Mouse (Mus musculus) ES-CJ7 (cell line): ENCODE results near the gene Cd274.
"Not testable (repeated sequence)": the region's sequence is repeated elsewhere in the genome, so short reads cannot be mapped to it uniquely, and the experiment has no call there.

Experiments
- DNase-seq: peaks from one replicate; pipeline ENCODE4 v3.0.0; 2011; ENCODE audit warnings: low read depth, low spot score

The Cd274 gene

DNA sequence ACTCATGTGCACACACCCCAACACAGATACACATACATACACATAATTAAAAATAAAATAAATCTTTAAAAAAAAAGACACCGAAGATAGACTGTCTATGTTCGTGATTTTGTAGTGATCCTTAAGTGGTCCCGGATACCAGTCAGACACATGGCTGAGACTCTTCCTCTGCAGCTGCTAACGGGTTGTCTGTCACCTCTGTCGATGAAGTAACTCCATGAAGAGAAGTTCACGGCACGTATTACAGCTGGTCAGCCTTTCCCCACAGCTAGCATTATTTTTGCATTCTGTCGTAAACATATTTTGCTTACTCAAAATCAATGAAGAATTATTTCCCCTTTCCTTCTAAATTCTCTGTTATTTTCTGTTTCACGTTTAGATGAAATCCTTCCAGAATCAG lies 26.1 kb downstream of the Cd274 start:
- DNase-seq = no peak

- no peak for DNase-seq
These were observed 27.5 kb downstream of the Cd274 start for GRCm38 (mm10) chr19:29394721-29395120.

DNA sequence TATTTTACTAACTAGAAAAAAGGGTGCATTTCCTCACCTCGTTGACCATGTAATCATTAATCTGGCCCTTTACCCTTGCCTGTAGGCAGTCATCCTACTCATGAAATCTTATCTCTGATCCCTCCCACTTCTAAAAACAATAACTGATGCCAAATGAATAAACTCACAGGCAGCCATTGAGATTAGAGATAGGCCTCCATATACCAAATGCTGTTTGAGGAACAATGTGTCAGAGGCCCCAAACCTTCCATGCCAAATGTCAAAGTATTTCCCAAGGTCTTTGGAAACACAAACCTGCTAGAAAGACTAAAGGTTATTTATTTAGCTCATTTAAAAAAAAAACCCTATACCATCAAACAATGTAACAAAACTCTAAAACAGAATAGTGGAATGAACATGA lies 29.1 kb downstream of the Cd274 start:
- DNase-seq = no peak

- DNase-seq = no peak
These were observed 32.5 kb downstream of the Cd274 start for GRCm38 (mm10) chr19:29399786-29400185.

- DNase-seq = no peak
These were observed 33.2 kb downstream of the Cd274 start for GRCm38 (mm10) chr19:29400466-29400865.

DNA sequence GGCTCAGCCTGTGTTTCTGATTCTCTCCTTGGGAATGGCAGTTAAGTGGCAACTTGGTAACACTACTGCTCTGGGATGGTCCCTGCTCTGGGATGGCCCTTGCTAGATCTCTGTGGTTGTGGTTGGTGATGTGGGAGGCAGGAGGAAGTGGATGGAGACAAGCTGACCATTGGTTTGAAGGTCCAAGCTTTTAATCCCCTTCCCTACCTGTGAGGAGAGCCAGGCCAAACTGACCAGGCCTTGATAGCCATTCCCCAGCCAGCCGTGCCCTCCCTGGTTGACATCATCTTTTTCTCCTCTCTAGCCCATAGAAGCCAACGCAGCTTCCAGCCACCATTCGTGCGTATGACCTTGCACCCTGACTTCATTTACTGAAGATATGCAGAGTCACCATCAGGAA lies 35.4 kb downstream of the Cd274 start:
- no peak for DNase-seq

DNA sequence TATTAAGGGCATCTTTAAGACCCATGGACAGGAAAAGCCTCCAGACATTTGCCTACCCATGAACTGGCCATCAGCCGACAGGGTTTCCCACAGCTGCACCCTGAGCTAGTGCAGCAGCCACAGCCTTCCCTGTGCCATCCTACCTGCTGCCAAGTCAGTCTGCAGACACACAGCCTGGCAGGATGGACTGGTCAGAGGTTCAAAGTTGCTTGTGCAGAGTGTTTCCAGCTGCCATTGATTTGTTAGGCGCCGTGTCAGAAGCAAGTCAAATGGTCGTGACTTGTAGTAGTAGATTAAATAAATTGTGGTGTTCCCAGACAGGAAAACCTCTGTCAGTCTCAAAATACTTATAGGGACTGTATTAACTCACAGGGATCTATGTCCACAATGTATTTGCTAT lies 36.0 kb downstream of the Cd274 start:
- no peak for DNase-seq

DNA sequence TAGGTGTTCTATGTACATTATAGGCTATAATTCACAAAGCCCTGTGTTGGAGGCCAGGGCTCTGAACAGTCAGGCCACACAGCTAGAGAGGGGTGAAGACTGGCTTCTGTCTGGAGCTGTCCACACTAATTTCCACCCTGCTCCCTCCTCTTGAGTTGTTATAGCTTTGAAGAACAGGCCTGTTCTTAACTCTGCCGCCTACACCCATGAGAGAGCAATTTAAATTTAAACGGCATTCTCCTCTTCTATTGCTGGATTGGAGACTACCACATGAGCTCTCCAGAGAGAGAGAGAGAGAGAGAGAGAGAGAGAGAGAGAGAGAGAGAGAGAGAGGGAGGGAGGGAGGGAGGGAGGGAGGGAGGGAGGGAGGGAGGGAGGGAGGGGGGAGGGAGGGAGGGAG lies 38.1 kb downstream of the Cd274 start:
- no peak for DNase-seq

- no peak for DNase-seq
These were observed 39.1 kb downstream of the Cd274 start for GRCm38 (mm10) chr19:29406042-29407017.

DNA sequence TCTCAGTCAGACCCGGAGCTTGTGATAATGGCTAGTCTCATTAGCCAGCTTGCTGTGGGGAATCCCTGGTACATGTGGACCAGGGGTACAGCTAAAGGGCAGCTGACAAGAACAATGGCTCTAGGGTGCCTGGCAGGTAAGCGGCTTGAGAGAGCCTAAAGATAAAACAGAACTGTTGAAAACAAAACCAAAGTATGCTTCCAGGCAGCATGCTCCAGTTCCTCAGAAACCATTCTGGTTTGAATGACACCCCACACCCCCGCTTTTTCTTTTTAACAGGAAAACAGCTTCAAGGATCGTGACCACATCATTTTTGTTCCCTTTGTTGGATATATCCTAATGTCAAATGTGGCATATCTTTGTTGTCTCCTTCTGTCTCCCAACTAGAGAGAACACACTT lies 43.4 kb downstream of the Cd274 start, which contains the start of gene Pdcd1lg2:
TSS of gene Pdcd1lg2 (plus strand) at position 301 of the 400 bp plus-strand sequence.
- no peak for DNase-seq

- DNase-seq = no peak
These were observed 45.5 kb downstream of the Cd274 start for GRCm38 (mm10) chr19:29412476-29413420.

- no peak for DNase-seq
These were observed 47.3 kb downstream of the Cd274 start for GRCm38 (mm10) chr19:29414513-29414912.

- DNase-seq = not testable (repeated sequence)
These were observed 47.7 kb downstream of the Cd274 start for GRCm38 (mm10) chr19:29414917-29415316.

GRCm38 (mm10) chr19:29416393-29416902 lies 49.2 kb downstream of the Cd274 start:
- DNase-seq = no peak

DNA sequence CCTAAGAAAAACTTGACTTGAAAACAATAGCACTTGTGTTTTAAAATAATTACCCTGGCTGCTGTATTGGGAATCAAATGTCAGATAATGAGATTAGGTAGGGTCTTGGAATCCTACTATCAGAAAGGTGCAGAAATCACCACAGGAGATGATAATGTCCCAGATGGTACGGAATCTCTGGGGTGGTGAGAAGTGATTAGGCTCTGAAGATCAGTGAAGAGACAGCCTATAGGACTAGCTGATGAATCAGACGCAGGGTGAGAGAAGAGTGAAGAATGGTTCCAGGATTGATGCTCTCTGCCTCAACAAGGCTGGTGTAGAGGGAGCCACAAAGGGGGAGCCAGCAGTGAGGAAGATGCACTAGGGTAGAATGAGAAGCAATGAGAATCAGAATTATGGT lies 49.9 kb downstream of the Cd274 start:
- DNase-seq = no peak

GRCm38 (mm10) chr19:29417894-29418293 lies 50.6 kb downstream of the Cd274 start:
- no peak for DNase-seq

DNA sequence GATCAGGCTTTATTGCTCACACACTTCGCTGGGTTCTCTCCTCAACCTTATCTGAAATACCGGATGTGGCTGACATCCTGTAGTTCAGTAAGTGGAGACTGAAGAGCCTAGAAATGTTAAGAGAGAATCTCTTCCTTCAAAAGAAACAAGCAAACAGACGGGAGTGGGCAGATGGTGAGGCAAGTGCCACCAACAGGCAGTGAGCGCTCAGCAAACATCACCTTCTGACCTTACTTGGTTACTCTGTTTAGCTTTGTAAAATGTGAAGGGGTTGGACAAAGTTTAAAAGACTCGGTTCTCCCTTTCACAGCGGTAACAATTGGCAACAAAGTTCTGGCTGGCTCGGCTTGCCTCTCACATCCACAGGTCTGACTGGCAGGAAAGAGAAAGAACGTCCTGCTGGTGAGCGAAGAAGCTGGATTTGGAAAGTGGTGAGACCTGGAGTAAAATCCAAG lies 51.4 kb downstream of the Cd274 start:
- no peak for DNase-seq

DNA sequence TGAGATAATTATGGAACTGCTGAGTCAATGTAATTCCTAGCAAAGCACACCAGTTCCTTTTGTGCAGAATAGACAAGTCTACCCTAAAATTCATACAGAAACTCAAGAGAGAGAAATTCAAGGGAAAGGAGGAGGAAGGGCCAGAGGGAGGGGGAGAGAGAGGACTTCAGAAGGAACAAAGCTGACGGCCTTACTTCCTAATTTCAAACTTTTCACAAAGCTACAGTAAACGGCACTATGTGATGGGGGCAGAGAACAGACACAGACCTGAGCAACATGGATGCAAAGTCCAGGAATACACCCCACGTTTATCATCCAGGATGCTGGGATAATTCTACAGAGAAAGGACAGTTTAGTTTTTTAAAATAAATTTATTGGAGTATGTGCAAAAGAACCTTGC lies 52.3 kb downstream of the Cd274 start:
- DNase-seq = no peak

DNA sequence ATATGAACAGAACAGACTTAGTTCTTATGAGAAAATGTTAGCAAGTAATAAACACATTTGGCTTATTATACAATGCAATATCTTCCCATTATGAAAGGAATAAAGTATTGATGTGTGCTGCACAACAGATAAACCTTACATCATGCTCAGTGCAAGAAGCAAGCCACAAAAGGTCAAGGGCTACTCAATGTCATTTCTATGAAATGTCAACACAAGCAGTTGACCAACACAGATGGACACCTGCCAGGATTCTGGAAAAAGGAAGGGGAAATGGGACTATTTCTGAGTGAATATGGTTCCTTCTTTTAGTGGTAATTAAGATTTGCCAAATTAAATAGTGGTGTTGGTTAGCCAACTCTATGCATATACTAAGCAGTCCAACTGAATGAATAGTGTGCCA lies 52.7 kb downstream of the Cd274 start:
- no peak for DNase-seq

- no peak for DNase-seq
These were observed 53.1 kb downstream of the Cd274 start for GRCm38 (mm10) chr19:29420397-29420796.

- no peak for DNase-seq
These were observed 54.9 kb downstream of the Cd274 start for GRCm38 (mm10) chr19:29422013-29422645.
